Mouse (Mus musculus) limb, embryonic 14.5 days (tissue): ENCODE data around the gene Slc12a7. TPM values are rescaled to one million over a fixed set of nuclear protein-coding genes. Genes with fewer than 3 reads are reported as not detected.

Source experiments
- ATAC-seq: fragments of 200-750 bp; cut with Nextera tagmentation; 2 replicates; pipeline ENCODE4 v1.8.0; 2017; ENCODE audit warnings: low read depth, moderate number of reproducible peaks, moderate TSS enrichment; ENCODE audit not compliant: low FRiP score
- DNase-seq: peaks from one replicate; pipeline ENCODE4 v3.0.0-alpha.2; 2015; ENCODE audit warnings: low spot score
- H3K27ac ChIP-seq: fragments of 300-500 bp; sonication (generic); replicated peaks from 2 replicates; pipeline ENCODE4 v1.5.1; 2014; ENCODE audit warnings: low read depth, mild to moderate bottlenecking, low read length, moderate library complexity, mixed read lengths
- H3K27me3 ChIP-seq: fragments of 300-500 bp; sonication (generic); 2 replicates; pipeline ENCODE4 v1.6.1; 2014; ENCODE audit warnings: low read length, mixed read lengths; ENCODE audit not compliant: control insufficient read depth, insufficient read depth
- H3K36me3 ChIP-seq: fragments of 300-500 bp; sonication (generic); 2 replicates; pipeline ENCODE4 v1.6.1; 2014; ENCODE audit warnings: mild to moderate bottlenecking, low read length, moderate library complexity, mixed read lengths; ENCODE audit not compliant: control insufficient read depth, insufficient read depth
- H3K4me1 ChIP-seq: fragments of 300-500 bp; sonication (generic); 2 replicates; pipeline ENCODE4 v1.6.1; 2014; ENCODE audit warnings: antibody characterized with exemption, low read length, mixed read lengths; ENCODE audit not compliant: control insufficient read depth, insufficient read depth
- H3K4me2 ChIP-seq: fragments of 300-500 bp; sonication (generic); replicated peaks from 2 replicates; pipeline ENCODE4 v1.6.1; 2014; ENCODE audit warnings: low read depth, mild to moderate bottlenecking, low read length, moderate library complexity; ENCODE audit not compliant: severe bottlenecking
- H3K4me3 ChIP-seq: fragments of 300-500 bp; sonication (generic); replicated peaks from 2 replicates; pipeline ENCODE4 v1.5.1; 2014; ENCODE audit warnings: low read length
- H3K9ac ChIP-seq: fragments of 300-500 bp; sonication (generic); 2 replicates; pipeline ENCODE4 v1.6.1; 2014; ENCODE audit warnings: mild to moderate bottlenecking, low read depth, low read length, moderate library complexity; ENCODE audit not compliant: severe bottlenecking
- H3K9me3 ChIP-seq: fragments of 300-500 bp; sonication (generic); 2 replicates; pipeline ENCODE4 v1.6.1; 2016; ENCODE audit warnings: low read length; ENCODE audit not compliant: control insufficient read depth
- POLR2A ChIP-seq: fragments of 200-500 bp; IDR thresholded peaks from 2 replicates; pipeline ENCODE4 v1.8.0; 2012; ENCODE audit warnings: inconsistent platforms, mild to moderate bottlenecking, moderate library complexity, borderline replicate concordance; ENCODE audit not compliant: insufficient read depth, insufficient read length; ENCODE audit errors: extremely low read depth
- WGBS: fragments of 180-500 bp; shearing (Covaris S2); extraction: QIAGEN DNeasy Blood & Tissue Kit; methylation state at CpG from one replicate; pipeline ENCODE4 v1.1.7; 2014; 5-methylcytosine and 5-hydroxymethylcytosine counted together
- polyA plus RNA-seq, 2 experiments: library from polyadenylated mRNA; depleted of rRNA in 1 of 2; stranded (reverse) in 1 of 2; unstranded in 1 of 2; fragments of >200 nt; fragmentation: Nextera tagmentation in 1 of 2; extraction: Ambion mirVana in 1 of 2; gene quantifications; 2 replicates each; pipeline versions ENCODE4 v1.2.1 to v1.2.3; 2012 to 2014

The Slc12a7 gene
- polyA plus RNA-seq, 2 experiments, result 16.5 to 32.8 TPM

- DNase-seq (no peak), ATAC-seq (peak; percentile 45)
- H3K4me1 ChIP-seq, result peaks cover 3% of the 10 kb centered on the region; the same call in 1 of the 2 replicates
- H3K36me3 ChIP-seq, result no peaks in the 10 kb centered on the region; the same call in 1 of the 2 replicates
- peak overlapping the region; percentile 88 for H3K4me2 ChIP-seq
- peak overlapping the region; percentile 74 for H3K9ac ChIP-seq
- H3K4me3 ChIP-seq, result peak overlapping the region; percentile 77
- WGBS, result under 1% methylated on average over 59 of the region's 65 CpGs
- no peak for TF ChIP-seq POLR2A
- no peaks in the 10 kb centered on the region for H3K9me3 ChIP-seq
- no peaks in the 10 kb centered on the region for H3K27me3 ChIP-seq
- H3K27ac ChIP-seq, result no peak overlapping the region
These were observed 113.9 kb downstream of the Slc12a7 start for GRCm38 (mm10) chr13:73846589-73847464.

DNA sequence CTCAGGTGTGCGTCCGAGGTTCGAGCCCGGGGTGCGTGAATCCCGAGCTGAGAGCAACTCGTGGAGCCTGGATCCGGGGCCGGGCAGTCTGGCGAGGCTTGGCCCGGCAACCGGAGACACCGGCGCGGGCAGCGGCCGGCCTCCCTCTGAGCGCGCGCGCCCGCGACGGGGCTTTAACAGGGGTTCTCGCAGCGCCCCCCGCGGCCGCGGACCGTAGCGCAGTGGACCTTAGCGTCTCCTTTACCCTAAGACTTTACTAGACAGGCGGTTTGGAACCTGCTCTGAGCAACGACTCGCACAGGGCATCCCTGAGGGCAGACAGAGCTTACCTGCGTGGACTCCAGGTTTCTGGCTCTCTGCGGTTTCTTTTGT, 114.6 kb downstream of the Slc12a7 start, which contains the start of gene Nkd2:
Gene Nkd2, minus strand, starts transcription at position 167 of the 372 bp plus-strand sequence.
- DNase-seq (peak; percentile 91), ATAC-seq (peak; percentile 89)
- Histone ChIP-seq H3K9ac (peak within 1 kb of the TSS; percentile 74), H3K4me2 (peak within 1 kb of the TSS; percentile 88), H3K4me3 (peak within 1 kb of the TSS; percentile 77), H3K27ac (no peak within 1 kb of the TSS), H3K9me3 (no peaks in the 10 kb centered on the region), H3K36me3 (no peaks in the 10 kb centered on the region), H3K27me3 (no peaks in the 10 kb centered on the region), H3K4me1 (peaks cover 3% of the 10 kb centered on the region; the same call in 1 of the 2 replicates)
- peak; percentile 84; the same call in 1 of the 2 replicates for TF ChIP-seq POLR2A
- WGBS, result 0% methylated on average over 38 of the region's 38 CpGs

Other genes with a start within 250 kb of the Slc12a7 start
- gene Slc6a3, start 196.3 kb upstream of the Slc12a7 start, polyA plus RNA-seq (2012; rRNA removed), result 0.06 and 0.17 TPM in 2 replicates
- 0.14 TPM in 1 of 2 replicates, not detected in the other for gene Slc6a3, start 196.3 kb upstream of the Slc12a7 start, polyA plus RNA-seq (2014; fragmentation: Nextera tagmentation; extraction: Ambion mirVana)
- gene Clptm1l, start 129.1 kb upstream of the Slc12a7 start, polyA plus RNA-seq (2012; rRNA removed), result 163 and 203 TPM in 2 replicates
- gene Clptm1l, start 129.1 kb upstream of the Slc12a7 start, polyA plus RNA-seq (2014; fragmentation: Nextera tagmentation; extraction: Ambion mirVana), result 145 and 151 TPM in 2 replicates
- gene Tert, start 106.2 kb upstream of the Slc12a7 start, polyA plus RNA-seq (2012; rRNA removed), result 19.6 and 25.3 TPM in 2 replicates
- 3.0 and 5.3 TPM in 2 replicates for gene Tert, start 106.2 kb upstream of the Slc12a7 start, polyA plus RNA-seq (2014; fragmentation: Nextera tagmentation; extraction: Ambion mirVana)
- 0.05 and 0.14 TPM in 2 replicates for gene Slc6a18, start 55.1 kb upstream of the Slc12a7 start, polyA plus RNA-seq (2012; rRNA removed)
- gene Slc6a18, start 55.1 kb upstream of the Slc12a7 start, polyA plus RNA-seq (2014; fragmentation: Nextera tagmentation; extraction: Ambion mirVana), result not detected in 2 replicates
- 0.06 TPM in 1 of 2 replicates, not detected in the other for gene Slc6a19, start 28.2 kb upstream of the Slc12a7 start, polyA plus RNA-seq (2012; rRNA removed)
- gene Slc6a19, start 28.2 kb upstream of the Slc12a7 start, polyA plus RNA-seq (2014; fragmentation: Nextera tagmentation; extraction: Ambion mirVana), result not detected in 2 replicates
- gene Nkd2, start 114.5 kb downstream of the Slc12a7 start, polyA plus RNA-seq (2012; rRNA removed), result 50.3 and 57.9 TPM in 2 replicates
- gene Nkd2, start 114.5 kb downstream of the Slc12a7 start, polyA plus RNA-seq (2014; fragmentation: Nextera tagmentation; extraction: Ambion mirVana), result 34.8 and 39.7 TPM in 2 replicates
- gene Trip13, start 204.7 kb downstream of the Slc12a7 start, polyA plus RNA-seq (2012; rRNA removed), result 16.1 and 20.6 TPM in 2 replicates
- 36.0 and 37.3 TPM in 2 replicates for gene Trip13, start 204.7 kb downstream of the Slc12a7 start, polyA plus RNA-seq (2014; fragmentation: Nextera tagmentation; extraction: Ambion mirVana)
- gene Brd9, start 204.7 kb downstream of the Slc12a7 start, polyA plus RNA-seq (2012; rRNA removed), result 85.7 and 87.2 TPM in 2 replicates
- gene Brd9, start 204.7 kb downstream of the Slc12a7 start, polyA plus RNA-seq (2014; fragmentation: Nextera tagmentation; extraction: Ambion mirVana), result 48.4 and 55.9 TPM in 2 replicates
- not detected in 2 replicates for gene Zdhhc11, start 230.8 kb downstream of the Slc12a7 start, polyA plus RNA-seq (2012; rRNA removed)
- not detected in 2 replicates for gene Zdhhc11, start 230.8 kb downstream of the Slc12a7 start, polyA plus RNA-seq (2014; fragmentation: Nextera tagmentation; extraction: Ambion mirVana)